Mouse (Mus musculus) bone marrow macrophage, adult 2 months (primary cell): ENCODE data around the gene Cdh26.

ENCODE experiments used
- CTCF ChIP-seq: IDR thresholded peaks from 2 replicates; pipeline ENCODE4 v1.5.1; 2012; ENCODE audit warnings: low read depth, mild to moderate bottlenecking, low read length, moderate library complexity
- POLR2A ChIP-seq: IDR thresholded peaks from 2 replicates; pipeline ENCODE4 v1.6.1; 2012; ENCODE audit warnings: mild to moderate bottlenecking, low read depth, low read length, borderline replicate concordance

DNA sequence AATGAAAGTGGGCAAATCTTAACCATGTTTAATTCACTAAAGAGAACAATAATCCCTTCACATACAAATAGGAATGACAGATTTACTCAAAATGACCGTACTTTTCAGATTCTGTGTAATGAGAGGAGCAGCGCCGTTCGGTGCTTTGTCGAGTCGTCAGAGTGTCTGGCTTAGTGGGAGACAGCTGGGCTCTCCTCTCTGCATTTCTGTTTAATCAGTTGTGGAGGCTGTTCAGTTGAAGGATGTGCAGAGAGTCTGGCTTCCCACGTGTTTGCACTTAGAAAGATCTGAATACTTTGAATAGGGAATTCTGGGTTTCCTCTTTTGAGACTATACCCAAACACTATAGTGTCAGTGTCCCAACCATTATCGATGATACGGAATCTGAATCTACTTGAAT lies 7.0 kb downstream of the Cdh26 start:
- TF ChIP-seq CTCF: no peak
- TF ChIP-seq POLR2A: no peak
